Mouse (Mus musculus) C2C12 (cell line): ENCODE measurements at regions not wholly inside any gene's neighbourhood (a gene's known extent, or its start where the extent isn't known, plus 50 kb on each side); places are given as distances from the start of the nearest gene placed in this dataset.

ENCODE experiments used
- CTCF ChIP-seq: IDR thresholded peaks from one replicate; pipeline ENCODE4 v1.5.1; 2011; ENCODE audit not compliant: control insufficient read depth, insufficient read depth, insufficient read length
- MYOG ChIP-seq: IDR thresholded peaks from one replicate; pipeline ENCODE4 v1.6.1; 2011; ENCODE audit not compliant: control insufficient read depth, insufficient read length; ENCODE audit errors: extremely low read depth

GRCm38 (mm10) chr1:71919891-71920290 lies 266.9 kb upstream of the Fn1 start:
- TF ChIP-seq CTCF (no peak), MYOG (no peak)
